Mouse (Mus musculus): ENCODE data around the gene Rnf138rt1. TPM values are rescaled to one million over a fixed set of nuclear protein-coding genes. Genes with fewer than 3 reads are reported as not detected.

Gene Rnf138rt1
- polyA plus RNA-seq (2015; fragmentation: Nextera tagmentation; extraction: Ambion mirVana), result 0.11 TPM in 1 of 2 replicates, not detected in the other

GRCm38 (mm10) chrX:163760617-163761434 lies at the start of gene Rnf138rt1:
Rnf138rt1 (minus strand) TSS chrX:163761329.

Other genes with a start within 250 kb of the Rnf138rt1 start
- gene Grpr, start 211.7 kb downstream of the Rnf138rt1 start, polyA plus RNA-seq (2015; fragmentation: Nextera tagmentation; extraction: Ambion mirVana), result 0.05 TPM in 1 of 2 replicates, not detected in the other
- 13.0 and 13.7 TPM in 2 replicates for gene Ap1s2, start 147.7 kb upstream of the Rnf138rt1 start, polyA plus RNA-seq (2015; fragmentation: Nextera tagmentation; extraction: Ambion mirVana)
- 31.2 and 42.9 TPM in 2 replicates for gene Zrsr2, start 197.3 kb upstream of the Rnf138rt1 start, polyA plus RNA-seq (2015; fragmentation: Nextera tagmentation; extraction: Ambion mirVana)